Mouse (Mus musculus): Measurements from ENCODE around the gene Scn2b. TPM values are rescaled to one million over a fixed set of nuclear protein-coding genes. Genes with fewer than 3 reads are reported as not detected.

Scn2b gene
- total and polyA plus RNA-seq, 3 experiments: 0.07 TPM; not detected in 2

DNA sequence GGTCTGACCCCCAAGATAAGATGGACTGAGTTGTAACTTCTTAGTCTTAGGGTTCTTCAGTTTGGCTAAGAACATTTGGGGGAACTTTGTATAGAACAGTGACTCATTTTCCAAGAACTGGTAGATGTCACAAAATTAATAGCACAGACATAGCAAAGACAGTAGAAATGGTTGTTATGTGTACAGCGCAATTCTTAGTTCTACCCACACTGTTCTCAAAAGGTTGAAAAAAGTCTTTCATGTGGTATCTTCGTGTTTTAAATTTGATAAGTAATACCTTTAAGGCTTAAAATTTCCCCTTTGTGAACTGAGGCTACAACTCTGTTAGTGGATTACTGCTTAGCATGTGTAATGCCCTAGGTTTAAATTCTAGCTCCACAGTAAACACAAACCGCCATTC lies 34.5 kb upstream of the Scn2b start:
- dilution Hi-C loops (cut with MboI; ENCODE audit: extremely low pct_ligation_motif_present, extremely low pct_unique_long_range_greater_than_20kb, low sequenced_read_pairs): no loop called here

GRCm38 (mm10) chr9:45084556-45084955 lies 33.0 kb upstream of the Scn2b start:
- Histone ChIP-seq H3K4me3 (replicated peaks in 1 of 3; ENCODE audit: low read depth in 2 of 3, low read length in 2 of 3, poor library complexity in 1 of 3) (no peak overlapping the region), H3K4me1 (ENCODE audit: control insufficient read depth in 1 of 2, insufficient read depth in 2 of 2) (peaks cover 20 to 43% of the 10 kb centered on the region in 2 experiments), H3K4me2 (ENCODE audit: insufficient read depth, low read depth, poor library complexity, severe bottlenecking) (peak overlapping the region; percentile 24; the same call in 1 of the 2 replicates), H3K27ac (ENCODE audit: insufficient read depth, low read depth) (no peak overlapping the region), H3K9ac (ENCODE audit: insufficient read depth, low read depth) (no peak overlapping the region), H3K27me3 (replicated peaks) (no peaks in the 10 kb centered on the region), H3K36me3 (replicated peaks in 1 of 2; ENCODE audit: control insufficient read depth in 1 of 2, insufficient read depth in 1 of 2, low read length in 1 of 2) (no peaks in the 10 kb centered on the region), H3K79me2 (replicated peaks; ENCODE audit: control insufficient read depth, extremely low read depth, insufficient read depth, poor library complexity, severe bottlenecking) (no peaks in the 10 kb centered on the region), H3K9me3 (replicated peaks; ENCODE audit: low read length) (no peaks in the 10 kb centered on the region)
- dilution Hi-C loops (cut with MboI; ENCODE audit: extremely low pct_ligation_motif_present, extremely low pct_unique_long_range_greater_than_20kb, low sequenced_read_pairs): no loop called here
- DNase-seq (ENCODE audit: extremely low read depth): no peak
- TF ChIP-seq TCF12 (IDR thresholded peaks at IDR 0.05; ENCODE audit: low read depth, low read length): peak; percentile 23; the same call in 1 of the 2 replicates
- TF ChIP-seq EP300 (IDR thresholded peaks at IDR 0.05; ENCODE audit: low read length): 0 out of 2 replicates have a peak, but pooled peaks have one; percentile 31
- TF ChIP-seq ELF1 (IDR thresholded peaks at IDR 0.05; ENCODE audit: low read depth, low read length): peak; percentile 32; the same call in 1 of the 2 replicates
- TF ChIP-seq ZKSCAN1 (IDR thresholded peaks at IDR 0.05; ENCODE audit: borderline replicate concordance, low read depth, low read length): no peak
- in situ Hi-C loops (cut with MboI; ENCODE audit: low pct_ligation_motif_present, low pct_unique_long_range_greater_than_20kb, low sequenced_read_pairs): no loop called here

More for the DNA sequence above, 34.5 kb upstream of the Scn2b start:
- DNase-seq (ENCODE audit: extremely low read depth): no peak
- TF ChIP-seq RAD21 (IDR thresholded peaks at IDR 0.05; ENCODE audit: low read depth, low read length) (no peak), MEF2A (IDR thresholded peaks at IDR 0.05; ENCODE audit: borderline replicate concordance, low read depth, low read length) (no peak), ZC3H11A (IDR thresholded peaks at IDR 0.05; ENCODE audit: low read depth, low read length) (no peak)
- Histone ChIP-seq H3K9ac (ENCODE audit: insufficient read depth, low read depth) (no peak overlapping the region), H3K4me2 (ENCODE audit: insufficient read depth, low read depth, poor library complexity, severe bottlenecking) (no peak overlapping the region), H3K36me3 (replicated peaks in 1 of 2; ENCODE audit: control insufficient read depth in 1 of 2, insufficient read depth in 1 of 2, low read length in 1 of 2) (no peaks in the 10 kb centered on the region), H3K9me3 (replicated peaks; ENCODE audit: low read length) (no peaks in the 10 kb centered on the region), H3K27ac (ENCODE audit: insufficient read depth, low read depth) (no peak overlapping the region), H3K4me3 (replicated peaks in 1 of 3; ENCODE audit: low read depth in 2 of 3, low read length in 2 of 3, poor library complexity in 1 of 3) (no peak overlapping the region), H3K27me3 (replicated peaks) (no peaks in the 10 kb centered on the region), H3K4me1 (ENCODE audit: control insufficient read depth in 1 of 2, insufficient read depth in 2 of 2) (peaks cover 31 to 57% of the 10 kb centered on the region in 2 experiments), H3K79me2 (replicated peaks; ENCODE audit: control insufficient read depth, extremely low read depth, insufficient read depth, poor library complexity, severe bottlenecking) (no peaks in the 10 kb centered on the region)
- in situ Hi-C loops (cut with MboI; ENCODE audit: low pct_ligation_motif_present, low pct_unique_long_range_greater_than_20kb, low sequenced_read_pairs): no loop called here

GRCm38 (mm10) chr9:45085741-45086690 lies 31.6 kb upstream of the Scn2b start:
- TF ChIP-seq POLR2A (IDR thresholded peaks at IDR 0.05; ENCODE audit: low read depth, low read length): no peak
- peak; percentile 52 for TF ChIP-seq ELF1 (IDR thresholded peaks at IDR 0.05; ENCODE audit: low read depth, low read length)
- TF ChIP-seq ZNF384 (IDR thresholded peaks at IDR 0.05; ENCODE audit: low read depth, low read length): no peak
- in situ Hi-C loops (cut with MboI; ENCODE audit: low pct_ligation_motif_present, low pct_unique_long_range_greater_than_20kb, low sequenced_read_pairs): no loop called here
- Histone ChIP-seq H3K36me3 (replicated peaks in 1 of 2; ENCODE audit: control insufficient read depth in 1 of 2, insufficient read depth in 1 of 2, low read length in 1 of 2) (no peaks in the 10 kb centered on the region), H3K4me2 (ENCODE audit: insufficient read depth, low read depth, poor library complexity, severe bottlenecking) (no peak overlapping the region), H3K27ac (ENCODE audit: insufficient read depth, low read depth) (no peak overlapping the region), H3K4me3 (replicated peaks in 1 of 3; ENCODE audit: low read depth in 2 of 3, low read length in 2 of 3, poor library complexity in 1 of 3) (no peak overlapping the region), H3K27me3 (replicated peaks) (no peaks in the 10 kb centered on the region), H3K9me3 (replicated peaks; ENCODE audit: low read length) (no peaks in the 10 kb centered on the region), H3K79me2 (replicated peaks; ENCODE audit: control insufficient read depth, extremely low read depth, insufficient read depth, poor library complexity, severe bottlenecking) (no peaks in the 10 kb centered on the region), H3K4me1 (ENCODE audit: control insufficient read depth in 1 of 2, insufficient read depth in 2 of 2) (peaks cover 20 to 39% of the 10 kb centered on the region in 2 experiments), H3K9ac (ENCODE audit: insufficient read depth, low read depth) (no peak overlapping the region)
- no peak for DNase-seq (ENCODE audit: extremely low read depth)
- dilution Hi-C loops (cut with MboI; ENCODE audit: extremely low pct_ligation_motif_present, extremely low pct_unique_long_range_greater_than_20kb, low sequenced_read_pairs): no loop called here

Measured in CH12.LX (cell line).